Mouse (Mus musculus): ENCODE data around the gene Helb.

DNA sequence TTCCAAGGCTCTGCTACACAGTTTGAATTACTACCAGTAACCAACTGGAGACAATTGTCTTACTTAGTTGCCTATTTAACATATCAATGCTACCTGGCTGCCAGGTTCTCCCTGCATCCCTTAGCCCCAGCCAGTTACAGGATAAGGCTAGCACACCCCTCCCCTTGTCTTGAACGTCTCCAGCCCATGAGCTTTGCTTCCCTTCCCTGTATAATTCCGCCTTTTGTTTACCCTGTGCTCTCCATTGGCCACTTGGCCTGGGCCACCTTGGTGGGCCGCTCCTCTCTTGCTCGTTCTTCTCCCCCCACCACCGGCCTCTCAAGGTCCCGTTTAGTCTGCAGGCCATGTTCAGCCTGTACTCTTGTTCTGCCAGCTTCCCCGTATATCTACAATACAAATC, 1.7 kb upstream of the Helb start:
- no peak for TF ChIP-seq CTCF (IDR thresholded peaks at IDR 0.05; ENCODE audit: low read depth)
- TF ChIP-seq EP300 (IDR thresholded peaks at IDR 0.05; ENCODE audit: low read depth) = no peak
